Mouse (Mus musculus): ENCODE measurements around the gene Ralgps1.

GRCm38 (mm10) chr2:33321031-33321430, 50.3 kb downstream of the Ralgps1 start:
- TF ChIP-seq POLR2A (IDR thresholded peaks at IDR 0.05; ENCODE audit: insufficient read depth, low read depth, low read length) (no peak), CTCF (IDR thresholded peaks at IDR 0.05; ENCODE audit: insufficient read depth, low read depth, low read length) (no peak)
